Mouse (Mus musculus) intestine, embryonic 15.5 days (tissue): Measurements from ENCODE around the gene Adgrl3. TPM values are rescaled to one million over a fixed set of nuclear protein-coding genes. Genes with fewer than 3 reads are reported as not detected.

Experiments used
- ATAC-seq: fragments of 200-750 bp; cut with Nextera tagmentation; 2 replicates; pipeline ENCODE4 v1.8.0; 2017; ENCODE audit warnings: moderate TSS enrichment, moderate library complexity
- H3K27ac ChIP-seq: fragments of 300-500 bp; sonication (generic); 2 replicates; pipeline ENCODE4 v1.5.1; 2015; ENCODE audit warnings: mild to moderate bottlenecking, inconsistent platforms
- H3K27me3 ChIP-seq: fragments of 300-500 bp; sonication (generic); replicated peaks from 2 replicates; pipeline ENCODE4 v1.6.1; 2015; ENCODE audit warnings: inconsistent platforms
- H3K36me3 ChIP-seq: fragments of 300-500 bp; sonication (generic); 2 replicates; pipeline ENCODE4 v1.6.1; 2015; ENCODE audit warnings: inconsistent platforms
- H3K4me1 ChIP-seq: fragments of 300-500 bp; sonication (generic); replicated peaks from 2 replicates; pipeline ENCODE4 v1.6.1; 2015; ENCODE audit warnings: inconsistent platforms
- H3K4me2 ChIP-seq: fragments of 300-500 bp; sonication (generic); replicated peaks from 2 replicates; pipeline ENCODE4 v1.6.1; 2015; ENCODE audit warnings: mild to moderate bottlenecking, inconsistent platforms
- H3K4me3 ChIP-seq: fragments of 300-500 bp; sonication (generic); replicated peaks from 2 replicates; pipeline ENCODE4 v1.5.1; 2015; ENCODE audit warnings: inconsistent platforms
- H3K9ac ChIP-seq: fragments of 300-500 bp; sonication (generic); 2 replicates; pipeline ENCODE4 v1.6.1; 2015; ENCODE audit warnings: inconsistent platforms
- H3K9me3 ChIP-seq: fragments of 300-500 bp; sonication (generic); 2 replicates; pipeline ENCODE4 v1.6.1; 2016; ENCODE audit warnings: inconsistent platforms
- WGBS: fragments of 180-500 bp; shearing (Covaris S2); methylation state at CpG from one replicate; pipeline ENCODE4 v1.1.7; 2015; 5-methylcytosine and 5-hydroxymethylcytosine counted together
- polyA plus RNA-seq: library from polyadenylated mRNA; unstranded; fragments of >200 nt; fragmentation: Nextera tagmentation; extraction: Ambion mirVana; gene quantifications from 2 replicates; pipeline ENCODE4 v1.2.1, GENCODE M21; 2015

Gene Adgrl3
- polyA plus RNA-seq, 1 experiment from 2014 or later, result 10.9 TPM

- no peak for ATAC-seq
- H3K4me2 ChIP-seq, result no peak overlapping the region
- WGBS, result 82% methylated on average over 6 of the region's 6 CpGs
- H3K4me1 ChIP-seq, result no peaks in the 10 kb centered on the region
- no peaks in the 10 kb centered on the region for H3K9me3 ChIP-seq
- no peak overlapping the region for H3K27ac ChIP-seq
- no peaks in the 10 kb centered on the region for H3K27me3 ChIP-seq
- H3K36me3 ChIP-seq, result no peaks in the 10 kb centered on the region
- no peak overlapping the region for H3K9ac ChIP-seq
- no peak overlapping the region for H3K4me3 ChIP-seq
These were observed 140.5 kb downstream of the Adgrl3 start for GRCm38 (mm10) chr5:81160431-81160830.

- no peak overlapping the region for H3K9ac ChIP-seq
- H3K36me3 ChIP-seq, result no peaks in the 10 kb centered on the region
- H3K4me2 ChIP-seq, result no peak overlapping the region
- WGBS, result 48% methylated on average over 4 of the region's 4 CpGs
- no peaks in the 10 kb centered on the region for H3K9me3 ChIP-seq
- no peaks in the 10 kb centered on the region for H3K4me1 ChIP-seq
- no peak overlapping the region for H3K27ac ChIP-seq
- H3K4me3 ChIP-seq, result no peak overlapping the region
- H3K27me3 ChIP-seq, result no peaks in the 10 kb centered on the region
- no peak for ATAC-seq
These were observed 169.0 kb downstream of the Adgrl3 start for GRCm38 (mm10) chr5:81188871-81189485.

- no peaks in the 10 kb centered on the region for H3K36me3 ChIP-seq
- H3K4me3 ChIP-seq, result no peak overlapping the region
- no peaks in the 10 kb centered on the region for H3K9me3 ChIP-seq
- H3K4me2 ChIP-seq, result no peak overlapping the region
- H3K9ac ChIP-seq, result no peak overlapping the region
- no peaks in the 10 kb centered on the region for H3K4me1 ChIP-seq
- no peak for ATAC-seq
- H3K27me3 ChIP-seq, result no peaks in the 10 kb centered on the region
- H3K27ac ChIP-seq, result no peak overlapping the region
These were observed 180.4 kb downstream of the Adgrl3 start for GRCm38 (mm10) chr5:81200354-81200753.

- no peaks in the 10 kb centered on the region for H3K27me3 ChIP-seq
- H3K27ac ChIP-seq, result no peak overlapping the region
- whole genome bisulfite sequencing, result 87% methylated on average over 4 of the region's 4 CpGs
- H3K4me1 ChIP-seq, result no peaks in the 10 kb centered on the region
- H3K36me3 ChIP-seq, result no peaks in the 10 kb centered on the region
- H3K9me3 ChIP-seq, result no peaks in the 10 kb centered on the region
- H3K9ac ChIP-seq, result no peak overlapping the region
- no peak for ATAC-seq
- H3K4me3 ChIP-seq, result no peak overlapping the region
- no peak overlapping the region for H3K4me2 ChIP-seq
These were observed 181.9 kb downstream of the Adgrl3 start for GRCm38 (mm10) chr5:81201885-81202284.

- Histone ChIP-seq H3K27ac (no peak overlapping the region), H3K27me3 (no peaks in the 10 kb centered on the region), H3K9me3 (no peaks in the 10 kb centered on the region), H3K4me1 (no peaks in the 10 kb centered on the region), H3K36me3 (no peaks in the 10 kb centered on the region), H3K4me2 (no peak overlapping the region), H3K9ac (no peak overlapping the region), H3K4me3 (no peak overlapping the region)
- WGBS, result 59% methylated on average over 2 of the region's 2 CpGs
- no peak for ATAC-seq
These were observed 198.6 kb downstream of the Adgrl3 start for GRCm38 (mm10) chr5:81218500-81219057.

GRCm38 (mm10) chr5:81224465-81224864, 204.5 kb downstream of the Adgrl3 start:
- Histone ChIP-seq H3K9me3 (no peaks in the 10 kb centered on the region), H3K4me3 (no peak overlapping the region), H3K27me3 (no peaks in the 10 kb centered on the region), H3K36me3 (no peaks in the 10 kb centered on the region), H3K27ac (no peak overlapping the region), H3K4me1 (no peaks in the 10 kb centered on the region), H3K4me2 (no peak overlapping the region), H3K9ac (no peak overlapping the region)
- WGBS, result 84% methylated on average over 6 of the region's 6 CpGs
- ATAC-seq, result no peak

- no peaks in the 10 kb centered on the region for H3K4me1 ChIP-seq
- H3K27me3 ChIP-seq, result no peaks in the 10 kb centered on the region
- no peak for ATAC-seq
- no peak overlapping the region for H3K9ac ChIP-seq
- H3K9me3 ChIP-seq, result no peaks in the 10 kb centered on the region
- WGBS, result 85% methylated on average over 2 of the region's 2 CpGs
- no peak overlapping the region for H3K27ac ChIP-seq
- no peak overlapping the region for H3K4me2 ChIP-seq
- H3K36me3 ChIP-seq, result no peaks in the 10 kb centered on the region
- H3K4me3 ChIP-seq, result no peak overlapping the region
These were observed 205.5 kb downstream of the Adgrl3 start for GRCm38 (mm10) chr5:81225486-81225885.

GRCm38 (mm10) chr5:81227256-81227655, 207.3 kb downstream of the Adgrl3 start:
- Histone ChIP-seq H3K9ac (no peak overlapping the region), H3K4me2 (no peak overlapping the region), H3K36me3 (no peaks in the 10 kb centered on the region), H3K9me3 (no peaks in the 10 kb centered on the region), H3K4me3 (no peak overlapping the region), H3K27ac (no peak overlapping the region), H3K4me1 (no peaks in the 10 kb centered on the region), H3K27me3 (no peaks in the 10 kb centered on the region)
- ATAC-seq, result no peak

GRCm38 (mm10) chr5:81248724-81249123, 228.8 kb downstream of the Adgrl3 start:
- Histone ChIP-seq H3K4me3 (no peak overlapping the region), H3K4me1 (no peaks in the 10 kb centered on the region), H3K36me3 (no peaks in the 10 kb centered on the region), H3K27me3 (no peaks in the 10 kb centered on the region), H3K9me3 (no peaks in the 10 kb centered on the region), H3K9ac (no peak overlapping the region), H3K4me2 (no peak overlapping the region), H3K27ac (no peak overlapping the region)
- WGBS, result 57% methylated on average over 5 of the region's 5 CpGs
- ATAC-seq, result no peak

- WGBS, result 86% methylated on average over 3 of the region's 3 CpGs
- no peak overlapping the region for H3K27ac ChIP-seq
- H3K27me3 ChIP-seq, result no peaks in the 10 kb centered on the region
- ATAC-seq, result no peak
- H3K4me1 ChIP-seq, result no peaks in the 10 kb centered on the region
- no peak overlapping the region for H3K9ac ChIP-seq
- H3K36me3 ChIP-seq, result no peaks in the 10 kb centered on the region
- no peak overlapping the region for H3K4me3 ChIP-seq
- no peak overlapping the region for H3K4me2 ChIP-seq
- no peaks in the 10 kb centered on the region for H3K9me3 ChIP-seq
These were observed 236.2 kb downstream of the Adgrl3 start for GRCm38 (mm10) chr5:81256091-81256490.

GRCm38 (mm10) chr5:81269689-81270088, 249.8 kb downstream of the Adgrl3 start:
- no peak for ATAC-seq

GRCm38 (mm10) chr5:81275346-81276047, 255.6 kb downstream of the Adgrl3 start:
- Histone ChIP-seq H3K27me3 (no peaks in the 10 kb centered on the region), H3K4me1 (no peaks in the 10 kb centered on the region), H3K4me3 (no peak overlapping the region), H3K9me3 (no peaks in the 10 kb centered on the region), H3K4me2 (no peak overlapping the region), H3K36me3 (no peaks in the 10 kb centered on the region), H3K27ac (no peak overlapping the region), H3K9ac (no peak overlapping the region)
- WGBS, result 63% methylated on average over 6 of the region's 6 CpGs
- ATAC-seq, result no peak

More at GRCm38 (mm10) chr5:81269689-81270088, 249.8 kb downstream of the Adgrl3 start:
- Histone ChIP-seq H3K27ac (no peak overlapping the region), H3K9ac (no peak overlapping the region), H3K36me3 (no peaks in the 10 kb centered on the region), H3K27me3 (no peaks in the 10 kb centered on the region), H3K4me3 (no peak overlapping the region), H3K4me2 (no peak overlapping the region), H3K4me1 (no peaks in the 10 kb centered on the region), H3K9me3 (no peaks in the 10 kb centered on the region)
- 90% methylated on average over 3 of the region's 3 CpGs for WGBS

GRCm38 (mm10) chr5:81279246-81279645, 259.3 kb downstream of the Adgrl3 start:
- 46% methylated on average over 2 of the region's 2 CpGs for WGBS
- no peak overlapping the region for H3K9ac ChIP-seq
- H3K27me3 ChIP-seq, result no peaks in the 10 kb centered on the region
- no peak overlapping the region for H3K4me3 ChIP-seq
- H3K27ac ChIP-seq, result no peak overlapping the region
- H3K9me3 ChIP-seq, result no peaks in the 10 kb centered on the region
- H3K36me3 ChIP-seq, result no peaks in the 10 kb centered on the region
- no peaks in the 10 kb centered on the region for H3K4me1 ChIP-seq
- no peak for ATAC-seq
- no peak overlapping the region for H3K4me2 ChIP-seq
